Mouse (Mus musculus): ENCODE measurements at regions not wholly inside any gene's neighbourhood (a gene's known extent, or its start where the extent isn't known, plus 50 kb on each side); places are given as distances from the start of the nearest gene placed in this dataset.

DNA sequence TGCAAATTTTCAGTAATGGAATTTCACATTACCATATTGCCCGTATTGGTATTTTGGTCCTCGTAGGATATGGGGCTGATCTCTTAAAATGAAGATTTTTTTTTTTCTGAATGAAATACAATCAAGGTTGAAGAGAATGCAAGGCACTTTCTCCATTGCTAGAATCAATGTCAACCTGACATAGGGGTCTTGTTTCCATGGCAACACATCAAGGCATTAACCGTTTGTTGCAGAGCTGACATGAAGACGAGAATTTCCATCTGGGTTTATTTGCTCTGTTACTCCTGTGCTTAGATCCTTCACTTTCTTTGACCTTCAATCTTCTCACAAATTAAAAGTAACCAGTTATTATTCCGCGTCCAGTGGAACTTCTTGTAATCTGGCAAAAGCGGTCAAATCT lies 184.2 kb downstream of the Csl start:
- Histone ChIP-seq H3K4me3 (ENCODE audit: low read depth, low read length) (no peak overlapping the region), H3K27me3 (ENCODE audit: control insufficient read depth, insufficient read depth, low read length) (no peaks in the 10 kb centered on the region; the same call in 1 of the 2 replicates), H3K27ac (ENCODE audit: insufficient read depth, low read depth, low read length) (no peak overlapping the region), H3K4me1 (ENCODE audit: control insufficient read depth, insufficient read depth, insufficient read length, low read length) (0 out of 2 replicates have a peak, but pooled peaks cover 2% of the 10 kb centered on the region), H3K36me3 (ENCODE audit: control insufficient read depth, insufficient read depth, low read length) (no peaks in the 10 kb centered on the region)
- TF ChIP-seq POLR2A (IDR thresholded peaks at IDR 0.05; ENCODE audit: low read depth, low read length) (no peak), CTCF (IDR thresholded peaks at IDR 0.05; ENCODE audit: extremely low read depth, insufficient read length, insufficient replicate concordance, low read depth, low read length) (no peak)
- 92% methylated on average over 7 of the region's 7 CpGs for WGBS

DNA sequence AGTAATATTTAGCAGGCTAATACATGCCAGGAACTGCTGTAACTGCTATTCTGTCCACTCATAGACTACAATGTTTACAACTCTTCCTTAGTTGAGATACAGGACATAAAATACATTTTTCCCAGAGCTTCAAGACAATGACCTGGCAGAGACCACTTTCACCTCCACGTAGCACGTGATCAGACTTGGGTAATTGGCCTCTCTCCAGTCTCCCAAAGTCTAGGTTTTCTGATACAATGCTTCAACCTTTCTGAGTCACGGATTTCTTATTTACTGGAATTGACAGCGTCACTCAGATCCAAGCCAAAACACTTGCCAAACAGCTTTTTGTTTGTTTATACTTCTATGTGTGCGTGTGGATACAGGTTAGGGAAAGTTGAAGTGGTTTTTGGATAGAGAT lies 183.2 kb downstream of the Csl start:
- Histone ChIP-seq H3K36me3 (ENCODE audit: control insufficient read depth, insufficient read depth, low read length) (no peaks in the 10 kb centered on the region), H3K27ac (ENCODE audit: insufficient read depth, low read depth, low read length) (no peak overlapping the region), H3K4me3 (ENCODE audit: low read depth, low read length) (no peak overlapping the region), H3K4me1 (ENCODE audit: control insufficient read depth, insufficient read depth, insufficient read length, low read length) (0 out of 2 replicates have a peak, but pooled peaks cover 2% of the 10 kb centered on the region), H3K27me3 (ENCODE audit: control insufficient read depth, insufficient read depth, low read length) (no peaks in the 10 kb centered on the region)
- WGBS, result 80% methylated on average over 5 of the region's 5 CpGs
- TF ChIP-seq POLR2A (IDR thresholded peaks at IDR 0.05; ENCODE audit: low read depth, low read length) (no peak), CTCF (IDR thresholded peaks at IDR 0.05; ENCODE audit: extremely low read depth, insufficient read length, insufficient replicate concordance, low read depth, low read length) (no peak)

DNA sequence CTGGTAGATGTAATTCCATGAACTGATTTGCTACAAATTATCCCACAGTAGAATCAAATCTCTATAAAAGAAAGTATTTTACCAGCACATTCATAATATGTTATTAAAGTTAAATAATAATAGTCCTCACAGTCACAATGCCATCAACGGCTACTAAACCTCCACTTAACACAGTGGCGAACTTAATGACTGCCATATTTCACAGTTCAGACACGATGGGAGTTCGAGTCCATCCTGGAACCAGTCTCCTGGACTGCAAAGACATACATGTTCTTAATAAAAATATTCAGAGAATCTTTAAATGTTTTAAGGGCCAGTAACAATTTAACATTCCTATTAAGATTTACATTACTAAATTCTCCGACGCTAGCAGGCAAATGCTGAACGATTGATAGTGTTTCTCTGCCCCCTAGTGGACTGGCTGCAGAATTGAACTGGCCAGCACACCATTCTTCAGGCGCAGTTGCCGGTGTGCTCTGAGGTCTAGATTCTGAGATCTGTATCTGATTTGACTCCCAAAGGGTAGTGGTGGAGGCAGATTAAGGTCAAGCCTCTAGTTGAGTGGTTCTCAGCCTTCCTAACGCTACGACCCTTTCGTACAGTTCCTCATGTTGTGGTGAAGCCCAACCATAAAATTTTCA lies 182.3 kb downstream of the Csl start:
- H3K27ac ChIP-seq (ENCODE audit: insufficient read depth, low read depth, low read length), result no peak overlapping the region
- H3K36me3 ChIP-seq (ENCODE audit: control insufficient read depth, insufficient read depth, low read length), result no peaks in the 10 kb centered on the region
- TF ChIP-seq POLR2A (IDR thresholded peaks at IDR 0.05; ENCODE audit: low read depth, low read length), result no peak
- peak; percentile 84; the same call in 1 of the 2 replicates for TF ChIP-seq CTCF (IDR thresholded peaks at IDR 0.05; ENCODE audit: extremely low read depth, insufficient read length, insufficient replicate concordance, low read depth, low read length)
- no peak overlapping the region for H3K4me3 ChIP-seq (ENCODE audit: low read depth, low read length)
- 25% methylated on average over 12 of the region's 12 CpGs for WGBS
- 0 out of 2 replicates have a peak, but pooled peaks cover 2% of the 10 kb centered on the region for H3K4me1 ChIP-seq (ENCODE audit: control insufficient read depth, insufficient read depth, insufficient read length, low read length)
- no peaks in the 10 kb centered on the region for H3K27me3 ChIP-seq (ENCODE audit: control insufficient read depth, insufficient read depth, low read length)

DNA sequence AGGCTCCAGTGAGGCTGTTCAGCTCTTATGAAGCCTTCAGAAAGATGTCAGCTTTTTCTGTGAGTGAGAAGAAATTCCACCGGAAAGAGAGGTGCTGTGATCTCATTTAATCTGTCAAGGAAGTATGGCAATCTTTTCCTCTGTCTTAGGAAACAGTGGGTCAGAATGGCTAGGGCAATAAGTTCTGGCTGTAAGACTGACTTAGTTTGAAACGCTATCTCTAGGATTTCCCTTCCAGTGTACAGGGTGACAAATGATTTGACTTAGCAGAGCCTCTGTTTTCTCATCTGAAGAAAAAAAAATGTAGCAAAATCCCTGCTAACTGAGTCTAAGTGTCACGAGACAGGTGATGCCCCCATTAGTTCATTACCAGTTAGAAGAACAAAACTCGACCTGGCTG lies 181.1 kb downstream of the Csl start:
- H3K4me1 ChIP-seq (ENCODE audit: control insufficient read depth, insufficient read depth, insufficient read length, low read length), result 0 out of 2 replicates have a peak, but pooled peaks cover 2% of the 10 kb centered on the region
- H3K27me3 ChIP-seq (ENCODE audit: control insufficient read depth, insufficient read depth, low read length), result no peaks in the 10 kb centered on the region
- WGBS, result 37% methylated on average over 4 of the region's 4 CpGs
- no peaks in the 10 kb centered on the region for H3K36me3 ChIP-seq (ENCODE audit: control insufficient read depth, insufficient read depth, low read length)
- H3K27ac ChIP-seq (ENCODE audit: insufficient read depth, low read depth, low read length), result no peak overlapping the region
- H3K4me3 ChIP-seq (ENCODE audit: low read depth, low read length), result no peak overlapping the region
- no peak for TF ChIP-seq CTCF (IDR thresholded peaks at IDR 0.05; ENCODE audit: extremely low read depth, insufficient read length, insufficient replicate concordance, low read depth, low read length)
- no peak for TF ChIP-seq POLR2A (IDR thresholded peaks at IDR 0.05; ENCODE audit: low read depth, low read length)

DNA sequence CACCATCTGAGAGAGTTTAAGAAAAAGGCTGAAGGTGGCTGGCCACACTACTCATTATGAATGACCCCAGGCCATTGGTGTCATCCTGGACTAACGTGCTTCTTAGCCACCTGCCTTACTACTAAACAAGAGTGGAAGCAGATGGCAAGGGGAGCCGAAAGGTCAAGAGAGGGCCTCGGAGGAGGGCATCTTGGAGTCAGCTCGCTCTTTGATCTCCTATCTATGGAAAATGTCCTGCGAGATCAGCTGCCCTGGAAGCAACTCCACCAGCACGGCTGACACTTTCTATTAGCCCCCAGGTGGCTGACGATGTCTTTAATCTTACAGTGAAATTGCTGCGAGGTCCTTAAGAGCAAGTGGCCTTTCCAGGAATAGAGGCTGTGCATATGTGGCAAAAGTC lies 179.3 kb downstream of the Csl start:
- no peaks in the 10 kb centered on the region for H3K4me1 ChIP-seq (ENCODE audit: control insufficient read depth, insufficient read depth, insufficient read length, low read length)
- no peaks in the 10 kb centered on the region for H3K27me3 ChIP-seq (ENCODE audit: control insufficient read depth, insufficient read depth, low read length)
- H3K36me3 ChIP-seq (ENCODE audit: control insufficient read depth, insufficient read depth, low read length), result no peaks in the 10 kb centered on the region
- 67% methylated on average over 8 of the region's 8 CpGs for WGBS
- TF ChIP-seq CTCF (IDR thresholded peaks at IDR 0.05; ENCODE audit: extremely low read depth, insufficient read length, insufficient replicate concordance, low read depth, low read length) (no peak), POLR2A (IDR thresholded peaks at IDR 0.05; ENCODE audit: low read depth, low read length) (no peak)
- H3K4me3 ChIP-seq (ENCODE audit: low read depth, low read length), result no peak overlapping the region
- H3K27ac ChIP-seq (ENCODE audit: insufficient read depth, low read depth, low read length), result no peak overlapping the region

DNA sequence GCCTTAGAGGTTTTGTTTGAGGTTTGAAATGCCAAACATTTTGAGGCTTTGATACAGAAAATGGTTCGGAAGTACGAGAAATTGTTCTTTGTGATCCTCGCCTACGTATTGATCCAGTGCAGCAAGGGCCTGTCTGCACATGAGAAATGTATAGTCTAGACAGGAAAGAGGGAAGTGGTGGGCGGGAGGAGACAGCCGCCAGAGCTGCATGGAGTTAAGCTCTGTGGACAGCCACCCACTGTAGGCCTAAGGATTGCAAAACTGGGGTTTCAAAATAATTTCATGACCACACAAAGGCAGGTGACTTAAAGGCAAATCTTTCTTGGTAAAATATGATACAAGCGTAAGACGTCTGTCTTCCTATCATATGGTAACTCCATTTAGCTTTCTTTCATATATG lies 178.4 kb downstream of the Csl start:
- Histone ChIP-seq H3K27ac (ENCODE audit: insufficient read depth, low read depth, low read length) (no peak overlapping the region), H3K36me3 (ENCODE audit: control insufficient read depth, insufficient read depth, low read length) (no peaks in the 10 kb centered on the region), H3K27me3 (ENCODE audit: control insufficient read depth, insufficient read depth, low read length) (no peaks in the 10 kb centered on the region), H3K4me1 (ENCODE audit: control insufficient read depth, insufficient read depth, insufficient read length, low read length) (no peaks in the 10 kb centered on the region), H3K4me3 (ENCODE audit: low read depth, low read length) (no peak overlapping the region)
- WGBS, result 87% methylated on average over 8 of the region's 8 CpGs
- TF ChIP-seq POLR2A (IDR thresholded peaks at IDR 0.05; ENCODE audit: low read depth, low read length), result no peak
- no peak for TF ChIP-seq CTCF (IDR thresholded peaks at IDR 0.05; ENCODE audit: extremely low read depth, insufficient read length, insufficient replicate concordance, low read depth, low read length)

DNA sequence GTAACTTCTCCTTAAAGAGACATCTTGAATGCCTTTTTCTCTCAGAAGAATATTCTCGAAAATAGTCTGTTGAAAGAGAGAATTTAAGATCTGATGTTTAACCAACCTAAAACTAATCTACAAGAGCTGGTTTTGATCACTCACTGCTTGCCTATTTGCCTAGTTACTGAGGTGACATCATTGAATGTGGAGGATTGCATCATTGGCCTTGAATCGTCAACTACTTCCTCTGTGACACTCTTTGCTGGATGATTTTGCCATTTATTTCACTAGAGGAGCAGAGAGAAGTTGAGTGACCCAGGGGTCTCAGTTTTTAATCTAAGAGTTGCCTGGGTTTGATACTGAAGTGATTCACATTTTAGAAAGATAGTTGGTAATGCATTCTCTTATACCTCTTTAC lies 174.6 kb downstream of the Csl start:
- no peak overlapping the region for H3K27ac ChIP-seq (ENCODE audit: insufficient read depth, low read depth, low read length)
- no peak for TF ChIP-seq CTCF (IDR thresholded peaks at IDR 0.05; ENCODE audit: extremely low read depth, insufficient read length, insufficient replicate concordance, low read depth, low read length)
- no peaks in the 10 kb centered on the region for H3K27me3 ChIP-seq (ENCODE audit: control insufficient read depth, insufficient read depth, low read length)
- H3K36me3 ChIP-seq (ENCODE audit: control insufficient read depth, insufficient read depth, low read length), result no peaks in the 10 kb centered on the region
- H3K4me1 ChIP-seq (ENCODE audit: control insufficient read depth, insufficient read depth, insufficient read length, low read length), result no peaks in the 10 kb centered on the region
- no peak overlapping the region for H3K4me3 ChIP-seq (ENCODE audit: low read depth, low read length)
- WGBS, result 70% methylated on average over 2 of the region's 2 CpGs

Data from small intestine, adult 2 months (tissue).